Mouse (Mus musculus) thymus, adult 2 months (tissue): ENCODE results near the gene Robo1. TPM values are rescaled to one million over a fixed set of nuclear protein-coding genes. Genes with fewer than 3 reads are reported as not detected.

Experiments used
- DNase-seq: peaks from one replicate; pipeline ENCODE4 v3.0.0; 2021
- H3K27ac ChIP-seq: fragments of 200-500 bp; 2 replicates; pipeline ENCODE4 v1.5.1; 2012; ENCODE audit warnings: low read length, control low read depth; ENCODE audit not compliant: control insufficient read depth, insufficient read depth
- H3K27me3 ChIP-seq: fragments of 200-500 bp; 2 replicates; pipeline ENCODE4 v1.6.1; 2012; ENCODE audit warnings: mild to moderate bottlenecking, low read length, moderate library complexity, mixed read lengths; ENCODE audit not compliant: control insufficient read depth, insufficient read depth
- H3K36me3 ChIP-seq: fragments of 200-500 bp; 2 replicates; pipeline ENCODE4 v1.6.1; 2012; ENCODE audit warnings: mild to moderate bottlenecking, low read length, moderate library complexity; ENCODE audit not compliant: control insufficient read depth, insufficient read depth
- H3K4me1 ChIP-seq: fragments of 200-500 bp; replicated peaks from 2 replicates; pipeline ENCODE4 v1.6.1; 2012; ENCODE audit warnings: low read length; ENCODE audit not compliant: control insufficient read depth, insufficient read depth
- H3K4me3 ChIP-seq: fragments of 200-500 bp; 2 replicates; pipeline ENCODE4 v1.5.1; 2012; ENCODE audit warnings: mild to moderate bottlenecking, low read length, control low read depth, moderate library complexity; ENCODE audit not compliant: control insufficient read depth, insufficient read depth
- CTCF ChIP-seq: fragments of 200-500 bp; IDR thresholded peaks from 2 replicates; pipeline ENCODE4 v1.5.1; 2012; ENCODE audit warnings: mild to moderate bottlenecking, control low read depth, low read length, moderate library complexity, borderline replicate concordance; ENCODE audit not compliant: control insufficient read depth, poor library complexity, insufficient read depth; ENCODE audit errors: extremely low read depth
- POLR2A ChIP-seq: fragments of 200-500 bp; IDR thresholded peaks from 2 replicates; pipeline ENCODE4 v1.6.1; 2012; ENCODE audit warnings: mild to moderate bottlenecking, low read length, control low read depth, moderate library complexity; ENCODE audit not compliant: control insufficient read depth, poor library complexity, insufficient read depth; ENCODE audit errors: extremely low read depth
- WGBS: fragments of 180-500 bp; shearing (Covaris S2); methylation state at CpG from one replicate; pipeline ENCODE4 v1.1.7; 2018; 5-methylcytosine and 5-hydroxymethylcytosine counted together
- polyA plus RNA-seq: library from polyadenylated mRNA; depleted of rRNA; stranded (reverse); fragments of >200 nt; gene quantifications from 2 replicates; pipeline ENCODE4 v1.2.3, GENCODE M21; 2012

Gene Robo1
- polyA plus RNA-seq, 1 experiment, result 5.8 TPM

- H3K4me3 ChIP-seq, result no peak overlapping the region
- TF ChIP-seq CTCF (no peak), POLR2A (no peak)
- no peak overlapping the region for H3K27ac ChIP-seq
- no peak for DNase-seq
- H3K36me3 ChIP-seq, result no peaks in the 10 kb centered on the region
- no peaks in the 10 kb centered on the region for H3K4me1 ChIP-seq
- 95% methylated on average over 3 of the region's 3 CpGs for WGBS
- H3K27me3 ChIP-seq, result no peaks in the 10 kb centered on the region
Measured at GRCm38 (mm10) chr16:73062461-73062860, 754.4 kb downstream of the Robo1 start.

GRCm38 (mm10) chr16:73067782-73068181 is 759.7 kb downstream of the Robo1 start:
- no peaks in the 10 kb centered on the region for H3K27me3 ChIP-seq
- no peaks in the 10 kb centered on the region for H3K4me1 ChIP-seq
- WGBS, result 96% methylated on average over 7 of the region's 7 CpGs
- TF ChIP-seq CTCF (no peak), POLR2A (no peak)
- no peak overlapping the region for H3K27ac ChIP-seq
- H3K36me3 ChIP-seq, result no peaks in the 10 kb centered on the region
- H3K4me3 ChIP-seq, result no peak overlapping the region
- no peak for DNase-seq

GRCm38 (mm10) chr16:73072047-73072446 is 763.9 kb downstream of the Robo1 start:
- TF ChIP-seq POLR2A (no peak), CTCF (no peak)
- Histone ChIP-seq H3K4me1 (no peaks in the 10 kb centered on the region), H3K36me3 (no peaks in the 10 kb centered on the region), H3K27ac (no peak overlapping the region), H3K4me3 (no peak overlapping the region), H3K27me3 (no peaks in the 10 kb centered on the region)
- 100% methylated on average over 3 of the region's 3 CpGs for WGBS
- DNase-seq, result no peak

- H3K36me3 ChIP-seq, result no peaks in the 10 kb centered on the region
- WGBS, result 93% methylated on average over 6 of the region's 6 CpGs
Measured at GRCm38 (mm10) chr16:73072883-73073282, 764.8 kb downstream of the Robo1 start.

GRCm38 (mm10) chr16:73082420-73082819 is 774.3 kb downstream of the Robo1 start:
- TF ChIP-seq POLR2A (no peak), CTCF (no peak)
- DNase-seq, result no peak
- Histone ChIP-seq H3K36me3 (no peaks in the 10 kb centered on the region), H3K4me3 (no peak overlapping the region), H3K4me1 (no peaks in the 10 kb centered on the region), H3K27ac (no peak overlapping the region), H3K27me3 (no peaks in the 10 kb centered on the region)
- WGBS, result 93% methylated on average over 4 of the region's 4 CpGs

More at GRCm38 (mm10) chr16:73072883-73073282, 764.8 kb downstream of the Robo1 start:
- no peak for DNase-seq
- TF ChIP-seq POLR2A, result no peak
- TF ChIP-seq CTCF, result no peak
- Histone ChIP-seq H3K27me3 (no peaks in the 10 kb centered on the region), H3K4me3 (no peak overlapping the region), H3K27ac (no peak overlapping the region), H3K4me1 (no peaks in the 10 kb centered on the region)

DNA sequence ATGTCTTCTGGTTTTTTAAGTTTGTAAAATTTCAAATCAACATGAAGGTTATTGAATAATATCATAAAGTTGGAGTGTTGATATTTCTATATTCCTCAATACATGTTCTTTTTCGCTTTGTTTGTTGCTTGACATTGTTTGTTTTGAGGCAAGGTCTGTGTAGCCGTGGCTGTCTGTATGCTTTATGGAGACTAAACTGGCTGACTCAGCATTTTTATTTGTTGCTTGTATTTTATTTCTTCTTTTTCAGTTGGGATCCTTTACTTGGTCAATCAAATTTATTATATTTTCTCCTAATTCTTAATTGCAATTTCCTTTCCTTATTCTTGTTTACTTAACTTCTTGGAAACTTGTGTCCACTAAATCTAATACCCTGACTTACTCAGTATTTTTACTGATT is 775.0 kb downstream of the Robo1 start:
- no peak overlapping the region for H3K4me3 ChIP-seq
- H3K27ac ChIP-seq, result no peak overlapping the region
- H3K36me3 ChIP-seq, result no peaks in the 10 kb centered on the region
- no peaks in the 10 kb centered on the region for H3K4me1 ChIP-seq
- no peak for DNase-seq
- 91% methylated on average over 2 of the region's 2 CpGs for WGBS
- TF ChIP-seq POLR2A, result no peak
- TF ChIP-seq CTCF, result no peak
- H3K27me3 ChIP-seq, result no peaks in the 10 kb centered on the region
